Mouse (Mus musculus): ENCODE data around the gene Afg3l1. TPM values are rescaled to one million over a fixed set of nuclear protein-coding genes. Genes with fewer than 3 reads are reported as not detected.

Afg3l1 gene
- polyA plus RNA-seq, 1 experiment, result 21.4 TPM

GRCm38 (mm10) chr8:123491280-123492075 lies 13.8 kb downstream of the Afg3l1 start:
- no peak for DNase-seq
- no peak overlapping the region for H3K4me3 ChIP-seq (replicated peaks; ENCODE audit: extremely low read depth, low read depth, low read length)
- TF ChIP-seq POLR2A (IDR thresholded peaks at IDR 0.05; ENCODE audit: borderline replicate concordance, extremely low read depth, low read depth, low read length) (no peak), CTCF (IDR thresholded peaks at IDR 0.05; ENCODE audit: insufficient read depth, low read length) (no peak)
- WGBS, result 71% methylated on average over 15 of the region's 15 CpGs
- no peaks in the 10 kb centered on the region for H3K4me1 ChIP-seq (ENCODE audit: control insufficient read depth, insufficient read depth, low read length)

- H3K4me3 ChIP-seq (replicated peaks; ENCODE audit: extremely low read depth, low read depth, low read length), result no peak overlapping the region
- no peaks in the 10 kb centered on the region for H3K4me1 ChIP-seq (ENCODE audit: control insufficient read depth, insufficient read depth, low read length)
- DNase-seq, result no peak
- 96% methylated on average over 9 of the region's 9 CpGs for WGBS
- TF ChIP-seq POLR2A (IDR thresholded peaks at IDR 0.05; ENCODE audit: borderline replicate concordance, extremely low read depth, low read depth, low read length) (no peak), CTCF (IDR thresholded peaks at IDR 0.05; ENCODE audit: insufficient read depth, low read length) (no peak)
These were observed 15.2 kb downstream of the Afg3l1 start for GRCm38 (mm10) chr8:123492898-123493297.

- 93% methylated on average over 4 of the region's 4 CpGs for WGBS
- Histone ChIP-seq H3K4me1 (ENCODE audit: control insufficient read depth, insufficient read depth, low read length) (no peaks in the 10 kb centered on the region), H3K4me3 (replicated peaks; ENCODE audit: extremely low read depth, low read depth, low read length) (no peak overlapping the region)
- TF ChIP-seq CTCF (IDR thresholded peaks at IDR 0.05; ENCODE audit: insufficient read depth, low read length) (no peak), POLR2A (IDR thresholded peaks at IDR 0.05; ENCODE audit: borderline replicate concordance, extremely low read depth, low read depth, low read length) (no peak)
- no peak for DNase-seq
These were observed 20.0 kb downstream of the Afg3l1 start for GRCm38 (mm10) chr8:123497699-123498098.

GRCm38 (mm10) chr8:123498963-123499362 lies 21.3 kb downstream of the Afg3l1 start:
- no peak overlapping the region for H3K4me3 ChIP-seq (replicated peaks; ENCODE audit: extremely low read depth, low read depth, low read length)
- WGBS, result 89% methylated on average over 11 of the region's 11 CpGs
- no peak for DNase-seq
- no peak for TF ChIP-seq CTCF (IDR thresholded peaks at IDR 0.05; ENCODE audit: insufficient read depth, low read length)
- no peak for TF ChIP-seq POLR2A (IDR thresholded peaks at IDR 0.05; ENCODE audit: borderline replicate concordance, extremely low read depth, low read depth, low read length)
- no peaks in the 10 kb centered on the region for H3K4me1 ChIP-seq (ENCODE audit: control insufficient read depth, insufficient read depth, low read length)

GRCm38 (mm10) chr8:123499556-123499955 lies 21.9 kb downstream of the Afg3l1 start:
- Histone ChIP-seq H3K4me1 (ENCODE audit: control insufficient read depth, insufficient read depth, low read length) (no peaks in the 10 kb centered on the region), H3K4me3 (replicated peaks; ENCODE audit: extremely low read depth, low read depth, low read length) (no peak overlapping the region)
- TF ChIP-seq POLR2A (IDR thresholded peaks at IDR 0.05; ENCODE audit: borderline replicate concordance, extremely low read depth, low read depth, low read length), result no peak
- TF ChIP-seq CTCF (IDR thresholded peaks at IDR 0.05; ENCODE audit: insufficient read depth, low read length), result no peak
- WGBS, result 91% methylated on average over 11 of the region's 11 CpGs
- DNase-seq, result no peak

- Histone ChIP-seq H3K4me1 (ENCODE audit: control insufficient read depth, insufficient read depth, low read length) (no peaks in the 10 kb centered on the region), H3K4me3 (replicated peaks; ENCODE audit: extremely low read depth, low read depth, low read length) (no peak overlapping the region)
- no peak for TF ChIP-seq POLR2A (IDR thresholded peaks at IDR 0.05; ENCODE audit: borderline replicate concordance, extremely low read depth, low read depth, low read length)
- TF ChIP-seq CTCF (IDR thresholded peaks at IDR 0.05; ENCODE audit: insufficient read depth, low read length), result no peak
- DNase-seq, result no peak
- WGBS, result 72% methylated on average over 5 of the region's 5 CpGs
These were observed 24.5 kb downstream of the Afg3l1 start for GRCm38 (mm10) chr8:123502192-123502591.

- DNase-seq, result no peak
- no peaks in the 10 kb centered on the region for H3K4me1 ChIP-seq (ENCODE audit: control insufficient read depth, insufficient read depth, low read length)
- TF ChIP-seq POLR2A (IDR thresholded peaks at IDR 0.05; ENCODE audit: borderline replicate concordance, extremely low read depth, low read depth, low read length), result no peak
- no peak for TF ChIP-seq CTCF (IDR thresholded peaks at IDR 0.05; ENCODE audit: insufficient read depth, low read length)
- no peak overlapping the region for H3K4me3 ChIP-seq (replicated peaks; ENCODE audit: extremely low read depth, low read depth, low read length)
- WGBS, result 97% methylated on average over 6 of the region's 6 CpGs
These were observed 26.2 kb downstream of the Afg3l1 start for GRCm38 (mm10) chr8:123503801-123504467.

- no peak for TF ChIP-seq CTCF (IDR thresholded peaks at IDR 0.05; ENCODE audit: insufficient read depth, low read length)
- TF ChIP-seq POLR2A (IDR thresholded peaks at IDR 0.05; ENCODE audit: borderline replicate concordance, extremely low read depth, low read depth, low read length), result no peak
- Histone ChIP-seq H3K4me1 (ENCODE audit: control insufficient read depth, insufficient read depth, low read length) (no peaks in the 10 kb centered on the region), H3K4me3 (replicated peaks; ENCODE audit: extremely low read depth, low read depth, low read length) (no peak overlapping the region)
- 92% methylated on average over 9 of the region's 9 CpGs for WGBS
- no peak for DNase-seq
These were observed 27.0 kb downstream of the Afg3l1 start for GRCm38 (mm10) chr8:123504591-123505195.

- no peak overlapping the region for H3K4me3 ChIP-seq (replicated peaks; ENCODE audit: extremely low read depth, low read depth, low read length)
- no peaks in the 10 kb centered on the region for H3K4me1 ChIP-seq (ENCODE audit: control insufficient read depth, insufficient read depth, low read length)
- 89% methylated on average over 4 of the region's 4 CpGs for WGBS
- no peak for TF ChIP-seq CTCF (IDR thresholded peaks at IDR 0.05; ENCODE audit: insufficient read depth, low read length)
- TF ChIP-seq POLR2A (IDR thresholded peaks at IDR 0.05; ENCODE audit: borderline replicate concordance, extremely low read depth, low read depth, low read length), result no peak
- no peak for DNase-seq
These were observed 27.6 kb downstream of the Afg3l1 start for GRCm38 (mm10) chr8:123505267-123505666.

All from lung, adult 2 months (tissue).